Mouse (Mus musculus) heart, embryonic 16.5 days (tissue): ENCODE data around the gene Atp6v1e2. TPM values are rescaled to one million over a fixed set of nuclear protein-coding genes. Genes with fewer than 3 reads are reported as not detected.
A peak's percentile ranks its signal among the peaks of the same experiment; 100 is the strongest.

Experiments used
- ATAC-seq: fragments of 200-750 bp; cut with Nextera tagmentation; replicated peaks from 2 replicates; pipeline ENCODE4 v1.8.0; 2017; ENCODE audit warnings: moderate number of reproducible peaks; ENCODE audit not compliant: insufficient read depth, low FRiP score; ENCODE audit errors: extremely low read depth
- H3K27ac ChIP-seq: fragments of 300-500 bp; sonication (generic); 2 replicates; pipeline ENCODE4 v1.5.1; 2014; ENCODE audit warnings: mild to moderate bottlenecking, low read length, control low read depth, moderate library complexity
- H3K27me3 ChIP-seq: fragments of 300-500 bp; sonication (generic); 2 replicates; pipeline ENCODE4 v1.6.1; 2014; ENCODE audit warnings: low read length, mixed read lengths; ENCODE audit not compliant: control insufficient read depth, insufficient read depth
- H3K36me3 ChIP-seq: fragments of 300-500 bp; sonication (generic); 2 replicates; pipeline ENCODE4 v1.6.1; 2014; ENCODE audit not compliant: control insufficient read depth, insufficient read depth
- H3K4me1 ChIP-seq: fragments of 300-500 bp; sonication (generic); 2 replicates; pipeline ENCODE4 v1.6.1; 2014; ENCODE audit warnings: low read length, mixed read lengths; ENCODE audit not compliant: control insufficient read depth, insufficient read depth
- H3K4me2 ChIP-seq: fragments of 300-500 bp; sonication (generic); 2 replicates; pipeline ENCODE4 v1.6.1; 2014; ENCODE audit warnings: low read depth, mild to moderate bottlenecking, control low read depth, low read length
- H3K4me3 ChIP-seq: fragments of 300-500 bp; sonication (generic); 2 replicates; pipeline ENCODE4 v1.5.1; 2014; ENCODE audit warnings: mild to moderate bottlenecking, control low read depth, low read length
- H3K9ac ChIP-seq: fragments of 300-500 bp; sonication (generic); 2 replicates; pipeline ENCODE4 v1.6.1; 2014; ENCODE audit warnings: low read length, control low read depth
- H3K9me3 ChIP-seq: fragments of 300-500 bp; sonication (generic); replicated peaks from 2 replicates; pipeline ENCODE4 v1.6.1; 2016; ENCODE audit warnings: low read length; ENCODE audit not compliant: control insufficient read depth
- WGBS: fragments of 180-500 bp; shearing (Covaris S2); extraction: QIAGEN DNeasy Blood & Tissue Kit; methylation state at CpG from one replicate; pipeline ENCODE4 v1.1.7; 2014; 5-methylcytosine and 5-hydroxymethylcytosine counted together
- polyA plus RNA-seq: library from polyadenylated mRNA; unstranded; fragments of >200 nt; fragmentation: Nextera tagmentation; extraction: Ambion mirVana; gene quantifications from 2 replicates; pipeline ENCODE4 v1.2.1, GENCODE M21; 2015

Atp6v1e2 gene
- polyA plus RNA-seq, 1 experiment from 2014 or later, result not detected

DNA sequence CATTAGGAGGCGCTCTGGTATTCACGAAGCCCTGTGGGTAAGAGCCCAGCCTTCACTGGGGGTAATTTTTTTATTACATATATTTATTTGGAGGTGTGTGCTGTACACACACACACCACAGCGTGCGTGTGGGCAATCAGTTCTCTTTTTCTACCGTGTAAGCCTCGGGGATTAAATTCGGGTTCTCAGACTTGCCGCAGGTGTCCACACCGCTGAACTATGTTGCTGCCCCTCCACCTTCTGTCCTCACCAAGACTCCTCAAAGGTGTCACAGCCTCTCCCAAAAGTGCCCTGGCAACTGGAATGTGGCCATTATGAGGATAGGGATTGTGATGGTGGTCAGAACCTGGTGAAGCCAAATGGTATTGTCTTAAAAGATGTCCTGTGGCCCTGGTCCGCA lies 30.6 kb downstream of the Atp6v1e2 start, which contains the start of gene Tmem247:
Tmem247 (plus strand) TSS at position 301 of the 400 bp plus-strand sequence.
- Histone ChIP-seq H3K27me3 (no peaks in the 10 kb centered on the region), H3K36me3 (no peaks in the 10 kb centered on the region), H3K9me3 (peaks cover 2% of the 10 kb centered on the region; the same call in 1 of the 2 replicates), H3K4me3 (no peak within 1 kb of the TSS), H3K4me1 (no peaks in the 10 kb centered on the region), H3K9ac (no peak within 1 kb of the TSS), H3K27ac (no peak within 1 kb of the TSS), H3K4me2 (no peak within 1 kb of the TSS)
- ATAC-seq, result no peak
- WGBS, result 86% methylated on average over 10 of the region's 10 CpGs

DNA sequence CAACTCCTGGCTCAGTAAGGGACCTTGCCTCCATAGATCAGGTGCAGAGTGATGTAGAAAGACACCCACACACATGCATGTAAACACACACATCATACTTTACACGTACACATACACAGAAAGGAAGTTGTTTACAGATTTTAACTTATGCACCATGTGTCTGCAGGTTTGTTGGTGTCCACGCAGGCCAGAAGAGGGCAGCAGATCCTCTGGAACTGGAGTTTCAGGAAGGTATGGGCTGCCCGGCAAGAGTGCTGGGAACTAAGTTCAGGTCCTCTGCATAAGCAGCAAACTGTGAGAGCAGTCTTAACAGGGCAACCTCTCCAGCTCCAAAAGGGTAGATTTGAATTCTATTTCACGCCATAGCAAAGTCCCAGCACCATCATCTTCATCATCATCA lies 32.2 kb downstream of the Atp6v1e2 start:
- no peaks in the 10 kb centered on the region for H3K27me3 ChIP-seq
- no peak overlapping the region for H3K4me2 ChIP-seq
- no peak for ATAC-seq
- no peak overlapping the region for H3K4me3 ChIP-seq
- 79% methylated on average over 4 of the region's 4 CpGs for WGBS
- H3K9me3 ChIP-seq, result peaks cover 2% of the 10 kb centered on the region; the same call in 1 of the 2 replicates
- no peaks in the 10 kb centered on the region for H3K4me1 ChIP-seq
- H3K27ac ChIP-seq, result no peak overlapping the region
- no peak overlapping the region for H3K9ac ChIP-seq
- H3K36me3 ChIP-seq, result no peaks in the 10 kb centered on the region

DNA sequence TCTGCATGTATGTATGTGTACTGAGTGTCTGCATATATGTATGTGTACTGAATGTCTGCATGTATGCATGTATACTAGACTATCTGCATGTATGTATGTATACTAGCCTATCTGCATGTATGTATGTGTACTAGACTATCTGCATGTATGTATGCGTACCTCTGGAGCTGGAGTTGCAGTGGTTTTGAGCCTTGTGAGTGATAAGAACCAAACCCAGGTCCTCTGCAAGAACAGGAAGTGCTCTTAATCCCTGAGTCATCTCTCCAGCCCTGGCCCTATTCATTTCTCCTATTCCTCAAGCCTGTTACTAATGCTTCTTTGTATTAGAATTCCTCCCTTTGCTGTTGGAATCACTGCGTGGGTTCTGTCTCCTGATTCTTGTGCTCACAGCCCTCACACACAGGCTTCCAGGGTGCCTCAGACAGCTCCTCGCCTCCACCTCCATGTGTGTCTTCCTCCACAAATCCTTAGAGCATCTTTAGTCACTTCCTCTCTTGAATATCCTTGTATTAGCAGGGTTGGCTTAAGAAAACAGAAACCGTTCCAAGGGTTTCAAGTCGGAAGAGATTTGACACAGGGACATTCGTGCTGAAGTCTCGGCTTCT lies 34.6 kb downstream of the Atp6v1e2 start:
- Histone ChIP-seq H3K27ac (no peak overlapping the region), H3K9me3 (no peaks in the 10 kb centered on the region; the same call in 1 of the 2 replicates), H3K4me3 (no peak overlapping the region), H3K36me3 (no peaks in the 10 kb centered on the region), H3K9ac (no peak overlapping the region), H3K4me2 (no peak overlapping the region), H3K4me1 (no peaks in the 10 kb centered on the region), H3K27me3 (no peaks in the 10 kb centered on the region)
- 62% methylated on average over 7 of the region's 7 CpGs for WGBS
- ATAC-seq, result no peak

DNA sequence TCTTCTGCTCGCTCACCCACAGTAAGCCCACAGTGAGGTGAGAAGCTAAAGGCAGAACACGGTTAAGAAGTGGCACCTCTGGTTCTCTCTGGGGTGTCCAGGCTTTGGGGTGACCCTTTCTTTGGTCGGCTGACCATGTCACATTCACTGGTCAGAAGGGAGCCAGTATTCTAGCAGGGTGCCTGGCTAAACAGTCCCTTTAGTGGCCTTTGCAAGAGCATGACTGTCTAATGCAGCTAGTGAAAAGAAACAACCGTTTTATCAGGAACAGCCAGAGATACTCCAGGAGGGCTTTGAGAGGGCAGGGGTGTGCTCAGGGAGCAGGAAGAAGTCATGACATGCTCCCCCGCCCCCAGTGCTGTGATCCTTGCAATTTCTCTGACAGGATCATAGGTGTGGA lies 36.4 kb downstream of the Atp6v1e2 start:
- no peak for ATAC-seq
- 50% methylated on average over 5 of the region's 5 CpGs for WGBS

GRCm38 (mm10) chr17:86909733-86910495 lies 37.8 kb downstream of the Atp6v1e2 start:
- no peaks in the 10 kb centered on the region for H3K9me3 ChIP-seq
- H3K27ac ChIP-seq, result no peak overlapping the region
- WGBS, result 63% methylated on average over 14 of the region's 14 CpGs
- ATAC-seq, result no peak
- H3K4me2 ChIP-seq, result no peak overlapping the region
- H3K4me1 ChIP-seq, result peaks cover 7% of the 10 kb centered on the region
- no peak overlapping the region for H3K4me3 ChIP-seq
- H3K27me3 ChIP-seq, result no peaks in the 10 kb centered on the region
- H3K9ac ChIP-seq, result no peak overlapping the region
- no peaks in the 10 kb centered on the region for H3K36me3 ChIP-seq

More for the DNA sequence above, 36.4 kb downstream of the Atp6v1e2 start:
- Histone ChIP-seq H3K4me1 (no peaks in the 10 kb centered on the region), H3K36me3 (no peaks in the 10 kb centered on the region), H3K27me3 (no peaks in the 10 kb centered on the region), H3K9me3 (no peaks in the 10 kb centered on the region; the same call in 1 of the 2 replicates), H3K4me3 (no peak overlapping the region), H3K27ac (no peak overlapping the region), H3K9ac (no peak overlapping the region), H3K4me2 (no peak overlapping the region)

DNA sequence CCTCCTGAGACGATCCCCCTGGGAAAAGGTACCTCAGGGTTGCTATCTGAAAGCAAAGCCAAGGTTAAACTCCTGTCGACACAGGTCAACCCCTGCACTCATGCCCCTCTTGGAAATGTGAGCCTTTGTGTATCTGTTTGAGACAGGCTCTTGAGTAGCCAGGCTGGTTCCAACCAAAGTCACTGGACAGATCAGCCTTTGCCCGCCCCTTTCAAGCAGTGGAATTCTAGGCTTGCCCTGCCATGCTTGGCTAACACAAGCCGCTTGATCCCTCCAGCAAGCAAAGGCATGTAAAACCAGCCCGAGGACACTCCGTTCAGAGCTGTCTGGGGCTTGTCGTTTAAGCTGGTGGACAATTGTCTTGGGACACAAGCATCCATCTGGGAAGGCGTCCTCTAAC lies 39.4 kb downstream of the Atp6v1e2 start:
- WGBS, result 51% methylated on average over 8 of the region's 8 CpGs
- H3K9me3 ChIP-seq, result no peaks in the 10 kb centered on the region
- H3K36me3 ChIP-seq, result no peaks in the 10 kb centered on the region
- no peak overlapping the region for H3K4me2 ChIP-seq
- ATAC-seq, result no peak
- H3K9ac ChIP-seq, result no peak overlapping the region
- no peak overlapping the region for H3K27ac ChIP-seq
- no peaks in the 10 kb centered on the region for H3K27me3 ChIP-seq
- H3K4me3 ChIP-seq, result no peak overlapping the region
- peaks cover 14% of the 10 kb centered on the region for H3K4me1 ChIP-seq

GRCm38 (mm10) chr17:86907092-86907491 lies 40.6 kb downstream of the Atp6v1e2 start:
- H3K4me2 ChIP-seq, result no peak overlapping the region
- 87% methylated on average over 3 of the region's 3 CpGs for WGBS
- no peaks in the 10 kb centered on the region for H3K9me3 ChIP-seq
- no peaks in the 10 kb centered on the region for H3K27me3 ChIP-seq
- H3K4me3 ChIP-seq, result no peak overlapping the region
- H3K27ac ChIP-seq, result no peak overlapping the region
- H3K9ac ChIP-seq, result no peak overlapping the region
- no peak for ATAC-seq
- no peaks in the 10 kb centered on the region for H3K36me3 ChIP-seq
- H3K4me1 ChIP-seq, result peaks cover 14% of the 10 kb centered on the region

- Histone ChIP-seq H3K27me3 (no peaks in the 10 kb centered on the region), H3K9me3 (no peaks in the 10 kb centered on the region), H3K4me3 (no peak overlapping the region), H3K36me3 (no peaks in the 10 kb centered on the region), H3K9ac (no peak overlapping the region), H3K27ac (no peak overlapping the region), H3K4me2 (no peak overlapping the region), H3K4me1 (peaks cover 14% of the 10 kb centered on the region)
- 30% methylated on average over 6 of the region's 6 CpGs for WGBS
- ATAC-seq, result no peak
Measured at GRCm38 (mm10) chr17:86906601-86907000, 41.1 kb downstream of the Atp6v1e2 start.

DNA sequence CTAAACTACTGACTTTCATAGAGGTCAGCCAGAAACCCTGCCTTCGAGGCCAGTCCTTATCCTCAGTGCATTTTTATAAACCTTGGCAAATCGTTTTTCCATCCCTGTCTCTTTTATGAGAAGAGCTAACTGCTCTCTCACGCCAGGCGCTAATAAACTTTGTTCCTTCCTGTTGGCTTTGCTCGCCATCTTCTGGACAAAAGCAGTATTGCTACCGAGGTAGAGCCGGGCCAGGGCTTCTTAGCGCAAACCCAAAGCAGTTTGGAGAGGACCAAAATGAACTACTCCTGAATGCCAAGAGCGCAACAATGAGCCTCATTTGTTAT lies 41.6 kb downstream of the Atp6v1e2 start:
- Histone ChIP-seq H3K4me2 (peak overlapping the region; percentile 2; the same call in 1 of the 2 replicates), H3K9me3 (no peaks in the 10 kb centered on the region), H3K4me3 (no peak overlapping the region), H3K4me1 (peaks cover 14% of the 10 kb centered on the region), H3K36me3 (no peaks in the 10 kb centered on the region), H3K9ac (no peak overlapping the region), H3K27ac (no peak overlapping the region), H3K27me3 (no peaks in the 10 kb centered on the region)
- WGBS, result 2% methylated on average over 9 of the region's 9 CpGs
- no peak for ATAC-seq
